Mouse (Mus musculus) ES-Bruce4 (cell line): ENCODE measurements at regions not wholly inside any gene's neighbourhood (a gene's known extent, or its start where the extent isn't known, plus 50 kb on each side); places are given as distances from the start of the nearest gene placed in this dataset.

Source experiments
- CTCF ChIP-seq: IDR thresholded peaks from one replicate; pipeline ENCODE4 v1.8.1; 2011; ENCODE audit warnings: low read depth, low read length
- POLR2A ChIP-seq: IDR thresholded peaks from one replicate; pipeline ENCODE4 v1.8.1; 2011; ENCODE audit warnings: low read length; ENCODE audit not compliant: insufficient read depth

DNA sequence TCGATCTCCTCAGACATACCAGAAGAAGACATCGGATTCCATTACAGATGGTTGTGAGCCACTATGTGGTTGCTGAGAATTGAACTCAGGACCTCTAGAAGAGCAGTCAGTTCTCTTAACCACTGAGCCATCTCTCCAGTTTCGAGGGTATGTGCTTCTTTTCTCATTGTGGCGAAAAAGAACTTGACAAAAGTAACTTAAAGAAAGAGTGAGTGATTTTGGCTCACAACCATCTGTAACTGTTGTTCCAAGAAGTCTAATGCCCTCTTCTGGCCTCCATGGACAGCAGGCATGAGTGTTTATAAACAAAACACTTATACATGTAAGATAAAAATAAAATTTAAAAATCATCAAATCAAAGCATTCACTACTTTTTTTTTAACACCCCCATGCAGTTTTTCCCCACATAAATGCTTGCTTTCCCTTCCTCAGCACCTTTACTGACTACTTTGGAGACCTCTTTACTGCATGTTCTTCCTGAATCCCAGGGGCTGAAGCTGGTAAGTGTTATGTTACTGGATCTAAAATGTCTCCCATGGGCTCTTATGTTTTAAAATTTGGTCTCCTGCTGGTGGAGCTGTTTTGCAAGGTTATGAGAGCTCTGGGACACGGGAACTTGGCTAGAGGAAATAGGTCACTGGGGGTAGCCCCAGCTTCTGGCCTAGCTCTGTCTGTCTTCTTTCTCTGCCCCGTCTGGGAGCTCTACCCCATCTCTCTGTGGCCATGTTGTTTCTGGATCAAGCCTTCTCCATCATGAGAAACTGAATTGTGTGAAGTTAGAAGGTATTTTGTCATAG lies 521.8 kb upstream of the Nrp1 start:
- TF ChIP-seq POLR2A (no peak), CTCF (no peak)
